Mouse (Mus musculus): ENCODE measurements around the gene Aqp1.

Aqp1 gene

DNA sequence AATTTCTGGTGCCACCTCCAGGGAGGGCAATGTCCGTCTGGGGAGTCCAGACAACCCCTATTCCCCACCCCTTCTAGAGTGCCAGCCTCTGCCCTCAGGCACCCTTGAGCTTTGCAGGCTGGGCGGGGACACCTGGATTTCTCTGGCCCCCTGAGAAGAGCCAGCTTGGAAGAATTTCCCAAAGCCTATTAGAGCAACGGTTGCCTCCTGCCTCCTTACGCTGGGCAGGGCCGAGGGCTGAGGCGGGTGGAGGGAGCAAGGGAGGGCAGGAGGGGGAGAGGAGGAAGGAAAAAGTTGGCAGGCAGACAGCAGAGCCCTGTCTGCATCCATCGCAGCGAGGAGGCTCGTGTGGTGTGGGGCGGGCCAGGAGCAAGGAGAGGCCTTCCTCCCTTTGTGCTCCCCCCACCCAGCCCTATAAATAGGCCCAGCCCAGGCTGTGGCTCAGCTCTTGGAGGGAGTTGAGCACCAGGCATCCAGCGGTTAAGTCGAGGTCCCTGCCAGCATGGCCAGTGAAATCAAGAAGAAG lies at the start of gene Aqp1:
Gene Aqp1, plus strand, starts transcription at position 444 of the 526 bp plus-strand sequence.
- DNase-seq = no peak

DNA sequence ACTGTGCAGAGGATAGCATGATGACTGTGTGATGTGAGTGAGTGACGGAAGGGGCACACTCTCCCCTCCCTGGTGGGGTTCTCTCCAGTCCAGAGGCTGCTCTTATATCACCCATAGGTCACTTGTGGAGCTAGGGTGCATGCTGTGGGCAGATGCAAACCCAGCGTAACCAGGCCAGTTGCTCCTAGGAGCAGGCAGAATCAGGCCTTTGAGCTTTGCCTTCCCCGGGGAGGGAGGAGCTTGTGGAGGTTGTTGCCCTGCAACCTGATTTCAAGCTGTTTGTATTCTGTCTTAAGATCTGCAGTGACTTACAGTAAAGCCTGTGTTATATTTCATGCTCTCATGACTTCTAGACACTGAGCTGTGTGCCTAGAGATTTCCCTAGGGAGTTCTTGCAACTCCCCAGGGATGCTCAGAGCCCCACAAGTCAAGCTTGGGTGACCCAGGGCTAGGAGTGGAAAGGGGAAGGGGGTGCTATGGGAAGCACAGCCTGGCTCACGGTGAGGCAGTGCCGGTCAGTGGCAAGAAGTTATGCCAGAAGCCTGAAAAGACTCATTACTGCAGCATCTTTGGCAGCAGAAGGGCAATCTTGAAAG lies 48.1 kb upstream of the Aqp1 start:
- no peak for DNase-seq

DNA sequence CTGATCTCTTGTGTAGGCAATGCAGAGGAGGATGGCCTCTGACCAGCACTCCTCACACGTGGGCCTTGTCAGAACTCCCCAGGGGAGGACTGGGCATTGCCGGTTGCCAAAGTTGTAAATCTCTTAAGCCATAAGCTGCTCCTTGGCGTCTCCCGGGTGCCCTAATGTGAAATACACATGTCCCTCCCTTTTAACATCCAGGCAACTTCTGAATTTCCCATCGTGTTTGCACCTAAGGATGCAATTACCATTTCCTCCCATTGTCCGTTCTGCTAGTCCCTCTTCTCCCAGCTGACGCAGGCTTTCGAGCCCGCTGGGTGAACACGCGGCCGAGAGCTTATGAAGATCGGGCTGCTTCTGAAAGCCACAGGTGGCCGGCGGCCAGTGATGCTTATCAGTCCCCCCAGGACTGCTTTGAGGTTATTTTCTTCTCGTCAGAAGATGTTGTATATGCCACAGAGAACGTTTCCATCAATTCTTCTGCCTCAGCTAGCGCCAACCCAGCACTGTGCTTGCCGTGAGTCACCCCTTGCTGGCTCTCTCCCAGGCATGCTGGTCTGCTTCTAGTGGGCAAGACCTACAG lies 41.6 kb upstream of the Aqp1 start:
- DNase-seq = no peak

DNA sequence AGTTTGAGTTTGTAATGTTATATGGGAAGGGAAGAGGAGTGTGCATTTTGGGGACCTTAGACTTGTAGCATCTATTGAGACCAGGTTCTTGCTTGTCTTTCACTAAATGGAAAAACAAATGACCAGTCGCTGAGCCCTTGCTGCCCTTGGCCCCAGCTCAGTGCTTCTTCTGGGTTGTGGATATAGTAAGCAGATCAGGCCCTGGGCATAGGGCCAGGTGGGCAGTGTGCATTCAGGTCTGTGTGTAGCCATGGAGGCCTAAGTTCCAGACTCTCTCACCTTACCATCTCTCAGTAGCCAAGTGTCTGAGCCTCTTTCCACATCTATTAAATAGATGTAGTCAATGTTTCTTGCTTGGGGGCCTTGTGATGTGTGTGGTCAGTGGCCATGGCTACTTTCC lies 40.9 kb upstream of the Aqp1 start:
- DNase-seq = no peak

DNA sequence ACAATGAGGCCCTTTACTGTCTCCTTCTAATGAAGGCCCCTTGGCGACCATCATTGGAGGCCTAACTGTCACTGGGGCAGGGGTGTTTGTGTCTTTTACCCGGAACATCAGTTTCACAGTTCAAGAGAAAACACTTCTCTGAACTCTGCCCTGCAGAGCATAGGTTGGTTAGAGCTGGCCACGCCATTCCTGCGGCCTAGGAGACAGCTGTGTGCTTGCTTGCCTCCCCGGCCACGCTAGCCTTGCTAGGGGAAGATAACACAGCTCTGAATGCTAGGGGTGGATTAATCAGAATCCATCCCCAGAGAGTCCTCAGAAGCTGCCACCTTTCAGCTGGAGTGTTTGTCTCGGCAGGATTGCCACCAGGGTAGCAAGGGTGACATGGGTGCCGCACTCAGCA lies 36.8 kb upstream of the Aqp1 start:
- DNase-seq = no peak

DNA sequence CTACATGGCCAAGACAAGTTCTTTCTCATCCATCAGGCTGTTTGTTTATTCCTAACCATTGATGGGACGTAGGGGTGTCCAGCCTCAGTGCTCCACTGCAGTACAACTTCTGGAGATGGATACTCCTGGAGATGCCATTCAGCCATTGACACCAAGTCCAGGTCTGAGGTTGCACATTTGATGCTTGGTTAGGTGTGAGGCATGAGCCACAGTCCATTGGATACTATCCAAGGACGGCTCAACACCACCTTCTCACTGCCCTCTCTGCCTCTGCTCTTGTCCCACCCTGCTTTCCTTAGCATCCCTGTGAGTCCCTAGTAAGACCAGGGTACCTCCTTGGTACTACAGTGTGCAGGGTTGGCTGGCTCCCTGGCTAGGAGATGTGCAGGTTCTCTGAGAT lies 36.3 kb upstream of the Aqp1 start:
- no peak for DNase-seq

DNA sequence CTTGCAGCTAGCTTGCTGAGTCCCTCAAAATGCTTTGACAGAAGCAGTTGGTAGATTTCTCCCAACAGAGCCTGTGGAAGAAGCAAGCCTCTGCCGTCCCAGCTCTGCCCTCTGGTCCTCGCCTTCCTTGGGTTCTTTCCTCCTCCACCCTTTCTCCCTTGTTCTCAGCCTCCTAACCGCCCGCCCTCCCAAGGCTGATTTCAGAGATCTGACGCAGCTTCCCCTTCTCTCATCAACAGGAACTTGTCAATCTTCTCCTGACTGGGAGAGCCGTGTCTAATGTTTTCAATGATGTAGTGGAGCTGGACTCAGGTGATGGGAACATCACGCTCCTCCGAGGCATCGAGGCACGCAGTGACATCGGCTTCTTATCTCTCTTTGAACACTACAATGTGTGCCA lies 35.5 kb upstream of the Aqp1 start:
- no peak for DNase-seq

DNA sequence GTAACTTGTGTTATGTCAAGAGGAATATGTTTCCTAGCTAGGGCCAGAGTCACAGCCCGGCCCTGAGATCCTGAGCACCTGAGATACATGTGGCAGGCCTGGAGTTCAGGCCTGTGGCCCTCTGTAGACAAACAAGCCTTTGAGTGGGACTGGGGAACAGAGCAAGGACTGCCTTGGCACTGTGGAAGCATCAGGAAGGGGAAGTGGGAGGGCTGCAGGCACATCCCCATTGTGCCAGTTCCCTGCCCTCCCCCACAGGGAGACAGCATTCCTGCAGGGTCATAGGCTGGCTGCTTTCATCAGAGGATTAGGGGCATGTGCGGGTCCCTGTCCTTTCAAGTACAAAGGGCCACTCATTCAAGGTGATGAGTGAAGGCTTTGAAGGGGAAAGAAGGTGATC lies 26.1 kb upstream of the Aqp1 start:
- no peak for DNase-seq

DNA sequence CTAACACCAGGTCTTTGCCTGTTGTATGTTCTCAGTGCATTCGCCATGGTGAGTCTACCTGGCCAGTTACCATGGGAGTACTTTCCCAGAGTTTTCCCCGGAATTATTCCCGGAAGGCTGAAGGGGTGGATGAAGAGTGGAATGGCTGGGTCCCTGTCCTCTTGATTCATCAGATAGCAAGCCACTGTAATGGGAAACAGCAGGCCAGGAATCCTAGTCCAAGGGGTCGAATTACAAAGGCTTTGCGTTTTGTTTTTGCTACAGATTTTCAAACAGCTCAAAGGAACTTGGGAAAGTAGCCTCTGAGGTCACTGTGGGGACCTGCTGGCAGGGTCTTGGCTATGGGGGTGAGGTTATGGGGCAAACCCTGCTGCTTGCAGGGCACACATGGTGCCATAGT lies 24.3 kb upstream of the Aqp1 start:
- no peak for DNase-seq

DNA sequence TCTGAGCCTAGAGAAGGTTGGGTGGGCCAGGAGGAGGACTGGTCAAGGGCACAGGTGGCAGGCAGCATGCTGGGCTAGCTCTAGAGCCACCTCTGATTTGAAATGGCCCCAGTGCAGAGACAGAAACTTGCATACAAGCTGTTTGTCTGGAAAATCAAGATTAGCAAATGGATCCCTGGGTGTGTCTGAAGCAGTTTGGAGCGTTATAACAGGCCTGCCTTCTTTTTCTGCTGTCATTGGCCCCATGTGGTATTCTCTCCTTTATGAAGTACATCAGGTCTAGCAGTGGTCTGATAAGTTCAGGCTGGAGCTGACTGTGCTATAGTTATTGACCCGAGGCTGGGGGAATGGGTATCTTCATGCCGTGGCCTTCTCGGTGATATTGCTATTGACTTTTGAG lies 22.3 kb upstream of the Aqp1 start:
- DNase-seq = no peak

DNA sequence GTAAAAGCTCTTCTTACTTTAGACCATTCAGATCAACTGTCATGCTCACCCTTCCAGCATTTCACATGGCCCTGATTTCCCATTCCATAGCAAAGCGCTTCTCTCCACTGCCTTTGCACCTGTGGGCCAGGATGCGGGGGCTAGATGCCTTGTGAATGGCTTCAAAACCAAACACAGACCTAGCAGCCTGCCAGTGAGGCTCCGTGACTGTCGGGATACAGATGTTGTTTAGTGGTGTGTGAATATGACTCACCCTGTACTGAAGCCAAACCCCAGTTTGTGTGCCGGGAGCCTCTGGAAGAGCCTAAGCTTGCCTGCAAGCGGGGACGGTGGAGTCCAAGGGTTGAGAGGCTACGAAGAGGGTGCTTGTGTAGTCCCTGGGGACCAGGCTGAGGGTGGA lies 21.6 kb upstream of the Aqp1 start:
- no peak for DNase-seq

DNA sequence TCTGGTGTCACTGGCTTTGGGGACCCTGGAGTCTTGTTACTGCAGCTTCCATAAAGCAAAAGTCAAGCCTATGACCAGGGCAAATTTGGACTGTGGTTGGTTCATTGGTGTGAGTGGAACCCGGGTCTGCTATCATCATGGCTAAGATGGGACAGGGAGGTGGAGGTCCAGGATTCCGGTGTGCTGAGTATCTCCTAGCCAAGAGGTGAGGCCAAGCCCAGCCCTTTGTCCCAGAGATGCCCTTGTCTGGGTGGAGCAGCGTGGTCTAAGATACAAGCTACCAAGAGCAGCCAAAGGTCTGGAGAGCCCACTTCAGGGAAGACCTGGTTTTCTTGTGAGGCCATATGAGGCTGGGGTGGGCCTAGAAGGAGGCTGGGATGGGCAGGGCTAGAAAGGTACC lies 17.6 kb upstream of the Aqp1 start:
- DNase-seq = no peak

DNA sequence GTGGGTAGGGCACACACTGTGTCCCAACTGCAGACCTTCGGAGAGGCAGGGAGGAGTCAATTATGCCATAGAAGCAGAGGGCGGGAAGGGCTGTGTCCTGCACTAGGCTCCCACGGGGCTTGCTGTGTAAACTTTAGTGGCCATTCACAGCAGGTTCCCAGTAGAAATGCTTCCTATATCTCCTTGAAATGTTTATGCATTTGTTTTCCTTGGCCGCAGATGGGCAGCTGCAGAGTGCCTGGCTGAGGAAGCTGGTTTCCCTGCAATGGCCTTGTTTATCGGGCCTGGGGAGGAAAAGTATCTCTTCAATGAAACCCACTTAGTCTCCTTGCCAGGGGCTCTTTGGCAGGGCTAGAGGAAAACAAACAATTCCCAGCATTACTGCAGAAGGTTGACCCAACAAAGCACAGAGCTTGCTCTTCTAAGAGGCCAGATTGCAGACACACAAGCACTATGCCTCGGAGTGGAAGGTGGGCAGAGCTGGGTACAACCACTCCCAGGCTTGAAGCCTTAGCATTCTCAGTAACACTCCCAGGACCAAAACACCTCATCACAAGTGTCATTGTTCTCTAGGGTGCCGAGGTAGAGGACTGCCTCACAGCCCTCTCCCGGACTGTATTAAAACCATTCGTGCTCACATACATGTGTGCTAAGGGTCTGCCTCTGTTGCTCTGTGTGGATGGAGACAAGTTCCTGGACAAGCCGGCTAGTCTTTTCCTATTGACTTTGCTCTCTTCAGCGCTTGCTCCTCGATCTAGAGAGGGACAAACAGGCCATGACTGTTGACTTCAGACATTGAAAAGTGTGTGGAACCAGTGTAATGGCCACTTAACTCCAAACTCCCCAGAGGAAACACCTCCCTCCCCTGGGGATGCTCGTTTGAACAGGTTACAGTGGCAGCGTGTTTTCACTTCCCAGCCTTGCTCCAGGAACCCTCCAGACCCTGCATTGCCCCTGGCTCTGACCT lies 16.4 kb upstream of the Aqp1 start:
- no peak for DNase-seq

DNA sequence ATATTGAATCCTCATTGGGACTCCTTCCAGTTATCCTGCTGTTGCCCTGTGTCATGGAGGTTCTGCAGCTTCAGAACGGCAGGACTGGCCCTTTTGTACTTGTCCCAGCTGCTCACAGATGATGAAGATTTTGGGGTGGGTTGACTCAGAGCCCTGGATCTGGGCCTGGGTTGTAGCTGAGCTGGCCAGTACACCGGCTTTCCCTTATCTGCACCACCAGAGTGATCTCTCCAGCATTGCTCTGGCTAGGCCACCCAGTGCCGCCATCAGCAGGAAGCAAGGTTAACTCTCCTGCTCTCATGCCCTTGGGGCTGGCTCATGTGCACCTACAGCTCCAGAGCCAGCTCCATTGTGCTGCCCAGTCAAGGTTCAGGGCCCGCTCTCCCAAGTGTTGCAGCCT lies 15.3 kb upstream of the Aqp1 start:
- DNase-seq = no peak

DNA sequence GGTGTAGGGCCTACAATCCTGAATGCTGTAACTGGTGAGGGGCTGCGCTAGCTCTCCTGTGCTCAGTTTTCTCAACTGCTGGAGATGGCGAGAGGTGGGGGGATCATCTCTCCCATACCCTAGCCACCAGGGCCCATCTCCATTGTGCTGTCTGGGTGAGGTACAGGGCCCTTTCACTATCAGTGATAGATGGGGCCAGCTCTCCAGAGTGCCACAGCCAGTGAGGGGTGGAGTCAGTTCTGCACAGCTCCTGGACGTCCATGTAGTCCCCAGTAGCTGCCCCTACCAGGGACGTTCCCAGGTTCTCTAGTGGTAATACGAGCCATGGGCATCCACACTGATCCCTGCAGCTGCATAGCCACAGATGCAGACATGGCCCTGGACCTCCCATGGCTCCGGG lies 14.7 kb upstream of the Aqp1 start:
- no peak for DNase-seq

DNA sequence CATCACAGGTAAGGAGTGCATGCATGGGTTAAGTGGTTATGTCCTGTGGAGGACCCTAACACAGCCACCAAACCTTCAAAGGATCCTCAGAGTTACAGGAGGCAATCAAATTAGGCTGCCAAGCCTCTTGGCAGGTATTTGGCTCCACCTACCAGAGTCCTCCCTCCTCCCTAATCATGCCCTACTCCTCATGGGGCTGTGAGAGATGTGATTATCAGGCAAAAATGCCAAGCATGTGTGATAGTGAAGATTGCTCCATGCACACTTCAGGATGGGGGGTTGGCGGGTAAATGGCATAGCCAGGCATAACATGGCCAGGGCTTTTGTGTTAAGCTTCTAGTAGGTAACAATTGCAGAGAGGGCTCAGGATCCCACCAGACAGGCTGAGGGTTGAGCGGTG lies 13.3 kb upstream of the Aqp1 start:
- DNase-seq = no peak

DNA sequence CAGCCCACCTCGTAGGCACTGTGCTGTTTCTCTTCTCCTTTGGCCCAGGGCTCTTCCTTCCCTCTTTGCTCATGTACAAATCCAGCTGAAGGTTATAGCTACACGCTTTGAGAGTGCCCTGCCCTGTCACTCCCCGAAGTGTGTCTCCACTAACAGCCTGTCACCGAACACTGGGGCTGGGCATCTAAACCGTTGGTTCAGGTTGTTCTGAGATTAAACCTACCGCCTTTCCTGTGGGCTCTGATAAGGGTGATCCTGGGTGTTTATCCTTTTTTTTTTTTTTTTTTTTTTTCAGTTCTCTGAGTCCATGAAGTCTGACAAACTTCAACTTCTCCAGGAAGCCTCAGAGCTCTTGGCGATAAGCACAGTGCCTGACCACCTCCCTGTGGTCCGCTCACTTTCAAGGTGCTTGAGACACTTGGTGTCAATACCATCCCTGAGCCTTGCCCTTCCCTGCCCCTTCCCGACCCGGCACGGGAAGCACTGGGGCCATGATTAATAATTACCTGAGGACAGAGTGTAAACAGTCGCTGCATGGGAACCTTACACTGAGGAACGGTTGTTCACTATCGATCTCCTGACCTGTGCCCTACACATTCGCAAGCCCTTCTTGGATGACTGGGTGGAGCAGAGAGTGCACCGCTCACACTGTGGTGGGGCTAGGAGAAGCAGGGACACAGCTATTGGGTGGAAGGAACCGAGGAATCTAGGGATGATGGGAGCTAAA lies 12.2 kb upstream of the Aqp1 start:
- no peak for DNase-seq

DNA sequence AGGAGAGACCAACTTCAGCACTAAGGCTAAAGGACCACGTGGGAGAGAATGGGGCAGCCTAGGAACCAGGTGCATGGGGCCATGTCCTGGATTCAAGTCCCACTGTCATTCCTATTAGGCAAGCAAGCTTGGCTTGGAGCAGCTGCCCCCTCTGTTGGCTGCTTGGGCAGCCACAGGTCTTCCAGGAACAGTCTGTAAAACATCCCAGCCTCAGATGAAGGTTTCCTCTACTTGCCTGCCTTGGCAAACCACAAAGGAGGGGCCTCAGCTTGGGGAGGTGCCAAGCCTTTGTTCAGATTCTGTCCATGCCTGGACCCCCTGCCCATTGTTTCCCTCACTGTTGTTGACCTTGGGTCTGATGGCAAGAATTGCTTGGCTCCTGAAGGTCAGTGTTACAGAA lies 11.4 kb upstream of the Aqp1 start:
- no peak for DNase-seq

DNA sequence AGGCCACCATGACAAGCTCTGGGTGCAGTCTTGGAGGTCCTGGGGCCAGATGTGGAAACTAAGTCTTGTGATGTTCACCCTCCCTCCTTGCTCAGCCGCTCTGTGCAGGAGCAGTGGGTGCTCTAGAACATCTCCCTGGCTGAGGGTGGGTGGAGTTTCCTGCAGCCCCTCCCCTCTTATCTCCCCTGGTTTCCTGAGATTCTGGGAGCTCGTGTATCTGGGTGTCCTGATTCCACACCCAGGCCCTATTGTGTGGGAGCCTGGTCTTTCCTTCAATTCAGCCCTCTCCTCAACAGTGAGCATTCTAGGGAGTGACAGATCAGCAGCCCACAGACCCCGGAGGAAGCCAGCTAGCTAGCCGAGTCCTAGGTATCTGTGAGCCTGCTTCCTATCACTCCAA lies 9.9 kb upstream of the Aqp1 start:
- no peak for DNase-seq

DNA sequence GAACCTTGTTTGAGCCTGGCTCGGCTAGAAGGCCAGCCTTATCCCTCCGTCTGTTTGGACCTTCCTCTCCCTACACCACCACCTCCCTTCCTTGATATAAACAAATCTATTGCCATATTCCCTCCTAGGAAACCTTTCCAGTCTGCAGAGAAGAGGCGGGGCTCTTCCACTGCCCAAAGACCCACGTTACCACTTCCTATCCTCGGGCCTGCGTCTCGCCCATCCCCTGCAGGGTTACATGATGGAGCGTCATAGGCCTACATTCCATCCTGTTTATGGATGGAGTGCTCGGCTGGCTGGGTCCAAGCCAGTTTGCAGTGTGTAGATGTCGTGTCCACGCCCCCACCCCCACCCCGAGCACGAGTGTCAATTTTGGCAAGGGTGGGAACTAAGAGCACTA lies 8.9 kb upstream of the Aqp1 start:
- DNase-seq = no peak

DNA sequence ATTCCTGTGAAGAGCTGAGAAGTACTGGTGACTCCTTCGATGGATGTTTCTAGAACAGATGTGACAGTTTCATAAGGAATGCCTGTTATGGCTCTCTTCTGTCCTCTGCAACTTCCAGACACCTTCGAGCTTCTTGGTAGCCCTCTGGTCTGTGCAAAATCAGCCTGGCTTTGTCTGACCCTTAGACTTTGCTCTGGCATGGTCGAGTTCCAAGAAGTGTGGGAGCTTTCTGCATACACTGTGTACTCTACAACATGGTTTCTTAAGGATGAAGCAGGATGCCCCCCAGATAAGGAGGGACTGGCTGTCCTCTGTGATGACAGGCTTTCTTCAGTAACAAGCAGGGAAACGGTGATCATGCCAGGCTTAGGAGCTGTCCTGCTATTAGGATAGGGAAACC lies 8.1 kb upstream of the Aqp1 start:
- no peak for DNase-seq

DNA sequence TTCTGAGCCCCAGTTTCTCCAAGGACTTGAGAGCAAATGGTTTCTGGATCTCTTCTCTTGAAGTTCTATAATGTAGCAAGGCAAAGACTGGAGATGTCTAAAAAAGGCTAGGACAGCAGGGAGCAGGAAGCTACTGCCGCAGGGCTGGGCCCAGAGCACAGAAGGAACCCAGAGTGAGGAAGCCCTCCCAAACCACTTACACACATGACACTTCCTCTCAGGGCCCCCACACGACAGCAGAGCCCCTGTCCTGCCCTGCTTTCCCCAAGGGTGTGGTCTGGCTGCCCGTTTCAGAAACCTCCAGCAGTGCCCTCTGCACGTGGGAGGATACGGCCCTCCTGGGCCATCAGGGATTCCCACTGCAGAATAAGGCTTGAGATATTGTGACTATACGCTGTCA lies 4.9 kb upstream of the Aqp1 start:
- DNase-seq = peak; percentile 8

DNA sequence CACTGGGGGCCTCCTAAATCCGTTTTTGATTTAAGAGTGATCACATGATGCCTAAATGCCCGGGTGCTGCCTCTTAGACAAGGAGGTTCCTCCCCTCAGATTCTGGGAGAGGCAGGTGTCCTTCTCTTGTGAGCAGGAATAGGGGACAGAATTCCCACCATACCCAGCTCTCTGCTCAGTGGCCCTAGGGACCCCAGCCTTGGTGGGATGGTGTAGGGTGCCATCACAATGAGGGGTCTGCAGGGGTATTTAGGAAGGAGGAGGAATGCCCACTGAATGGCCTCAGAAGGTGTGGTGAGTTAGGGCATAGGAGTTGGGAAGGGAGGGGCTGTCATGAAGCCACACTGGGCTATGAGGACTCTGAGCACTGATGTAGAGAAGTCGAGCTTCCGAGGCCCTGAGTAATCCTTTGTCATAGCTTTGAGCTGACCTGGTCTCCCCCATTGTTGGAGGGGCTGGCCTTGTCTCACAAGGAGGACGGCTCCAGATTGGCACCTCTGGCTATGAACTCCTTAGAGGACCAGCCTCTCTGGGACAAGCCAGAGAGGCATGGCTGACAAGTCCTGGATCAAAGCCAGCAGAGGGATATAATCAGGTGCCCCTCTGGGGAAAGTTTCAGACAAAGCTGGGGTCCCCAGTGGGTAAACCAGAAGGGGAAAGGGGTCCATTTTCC lies 4.0 kb upstream of the Aqp1 start:
- DNase-seq = no peak

Measured in thymus, postnatal 25 days (tissue).